Mouse (Mus musculus): ENCODE data around the gene Kcnj4. TPM values are rescaled to one million over a fixed set of nuclear protein-coding genes. Genes with fewer than 3 reads are reported as not detected.

Gene Kcnj4
- not detected for polyA plus RNA-seq (2017; shearing (Covaris generic))

GRCm38 (mm10) chr15:79504707-79505452 is at the start of gene Kcnj4:
Kcnj4 (minus strand) TSS chr15:79505241.

GRCm38 (mm10) chr15:79546410-79547288 is 41.6 kb upstream of the Kcnj4 start, which contains the start of gene Ddx17:
Ddx17 (minus strand) TSS chr15:79546741.

GRCm38 (mm10) chr15:79516171-79517096 is 11.4 kb upstream of the Kcnj4 start, which contains the start of gene Kdelr3:
Kdelr3 (plus strand) TSS chr15:79516411.

GRCm38 (mm10) chr15:79455106-79455810 is 49.8 kb downstream of the Kcnj4 start, which contains the start of gene Csnk1e:
Csnk1e (minus strand) TSS chr15:79455566.

Other genes with a start within 250 kb of the Kcnj4 start
- gene Baiap2l2, start 219.7 kb downstream of the Kcnj4 start, polyA plus RNA-seq (2017; shearing (Covaris generic)) = not detected
- 17.6 TPM for gene Pla2g6, start 176.9 kb downstream of the Kcnj4 start, polyA plus RNA-seq (2017; shearing (Covaris generic))
- gene Maff, start 158.6 kb downstream of the Kcnj4 start, polyA plus RNA-seq (2017; shearing (Covaris generic)) = 0.92 TPM
- 26.8 TPM for gene Tmem184b, start 101.7 kb downstream of the Kcnj4 start, polyA plus RNA-seq (2017; shearing (Covaris generic))
- 5.2 TPM for gene Csnk1e, start 49.7 kb downstream of the Kcnj4 start, polyA plus RNA-seq (2017; shearing (Covaris generic))
- not detected for gene Kdelr3, start 11.2 kb upstream of the Kcnj4 start, polyA plus RNA-seq (2017; shearing (Covaris generic))
- gene Ddx17, start 41.5 kb upstream of the Kcnj4 start, polyA plus RNA-seq (2017; shearing (Covaris generic)) = 19.7 TPM
- gene Dmc1, start 99.9 kb upstream of the Kcnj4 start, polyA plus RNA-seq (2017; shearing (Covaris generic)) = not detected
- 0.51 TPM for gene Fam227a, start 153.7 kb upstream of the Kcnj4 start, polyA plus RNA-seq (2017; shearing (Covaris generic))
- gene Cby1, start 154.0 kb upstream of the Kcnj4 start, polyA plus RNA-seq (2017; shearing (Covaris generic)) = 18.2 TPM
- gene Tomm22, start 165.6 kb upstream of the Kcnj4 start, polyA plus RNA-seq (2017; shearing (Covaris generic)) = 257 TPM
- gene Josd1, start 182.7 kb upstream of the Kcnj4 start, polyA plus RNA-seq (2017; shearing (Covaris generic)) = 3.0 TPM
- 41.7 TPM for gene Gtpbp1, start 185.6 kb upstream of the Kcnj4 start, polyA plus RNA-seq (2017; shearing (Covaris generic))
- 17.5 TPM for gene Sun2, start 237.3 kb upstream of the Kcnj4 start, polyA plus RNA-seq (2017; shearing (Covaris generic))